Mouse (Mus musculus) liver, adult 2 months (tissue): ENCODE measurements around the gene Gm49416. TPM values are rescaled to one million over a fixed set of nuclear protein-coding genes. Genes with fewer than 3 reads are reported as not detected.

ENCODE experiments used
- DNase-seq: peaks from one replicate; pipeline ENCODE4 v3.0.0-alpha.2; 2011; ENCODE audit warnings: low read depth, low spot score; ENCODE audit errors: extremely low read depth
- H3K27ac ChIP-seq: fragments of 200-500 bp; replicated peaks from 2 replicates; pipeline ENCODE4 v1.5.1; 2012; ENCODE audit warnings: low read depth, mild to moderate bottlenecking, control low read depth, inconsistent platforms, low read length; ENCODE audit not compliant: insufficient read depth
- H3K27me3 ChIP-seq: fragments of 200-500 bp; 2 replicates; pipeline ENCODE4 v1.6.1; 2012; ENCODE audit warnings: mild to moderate bottlenecking, moderate library complexity, low read length, inconsistent platforms; ENCODE audit not compliant: control insufficient read depth, insufficient read depth
- H3K36me3 ChIP-seq: fragments of 200-500 bp; 2 replicates; pipeline ENCODE4 v1.6.1; 2012; ENCODE audit warnings: low read length, inconsistent platforms; ENCODE audit not compliant: control insufficient read depth, insufficient read depth
- H3K4me1 ChIP-seq: fragments of 200-500 bp; 2 replicates; pipeline ENCODE4 v1.6.1; 2011; ENCODE audit warnings: low read length; ENCODE audit not compliant: control insufficient read depth, insufficient read depth
- H3K4me3 ChIP-seq: fragments of 200-500 bp; 2 replicates; pipeline ENCODE4 v1.5.1; 2011; ENCODE audit warnings: low read depth, mild to moderate bottlenecking, control low read depth, low read length, moderate library complexity; ENCODE audit not compliant: insufficient read depth
- H3K79me2 ChIP-seq: fragments of 200-500 bp; 2 replicates; pipeline ENCODE4 v1.6.1; 2012; ENCODE audit warnings: inconsistent platforms, mild to moderate bottlenecking, low read length, moderate library complexity; ENCODE audit not compliant: control insufficient read depth, insufficient read depth
- H3K9ac ChIP-seq: fragments of 200-500 bp; 2 replicates; pipeline ENCODE4 v1.6.1; 2012; ENCODE audit warnings: low read depth, mild to moderate bottlenecking, control low read depth, inconsistent platforms, low read length
- CTCF ChIP-seq: fragments of 200-500 bp; IDR thresholded peaks from 2 replicates; pipeline ENCODE4 v1.5.1; 2011; ENCODE audit warnings: low read depth, low read length, control low read depth
- POLR2A ChIP-seq: fragments of 200-500 bp; IDR thresholded peaks from 2 replicates; pipeline ENCODE4 v1.6.1; 2011; ENCODE audit warnings: low read length, control low read depth; ENCODE audit not compliant: insufficient read depth; ENCODE audit errors: extremely low read depth
- WGBS: fragments of 180-500 bp; shearing (Covaris S2); methylation state at CpG from one replicate; pipeline ENCODE4 v1.1.7; 2018; 5-methylcytosine and 5-hydroxymethylcytosine counted together
- polyA plus RNA-seq: library from polyadenylated mRNA; depleted of rRNA; stranded (reverse); fragments of >200 nt; gene quantifications from 2 replicates; pipeline ENCODE4 v1.2.3, GENCODE M21; 2012
- total RNA-seq: library from RNA; depleted of rRNA; stranded (reverse); fragments of >200 nt; gene quantifications from 2 replicates; pipeline ENCODE4 v1.2.3, GENCODE M21; 2014

The Gm49416 gene
- total and polyA plus RNA-seq, 2 experiments, result not detected

GRCm38 (mm10) chr19:8871267-8872186 is 17.2 kb upstream of the Gm49416 start, which contains the start of gene Ubxn1:
Ubxn1 (plus strand) TSS chr19:8871496.
- Histone ChIP-seq H3K36me3 (peaks cover 16% of the 10 kb centered on the region), H3K9ac (peak within 1 kb of the TSS; percentile 88), H3K27ac (peak within 1 kb of the TSS; percentile 83), H3K79me2 (no peaks in the 10 kb centered on the region), H3K4me1 (peaks cover 13% of the 10 kb centered on the region; the same call in 1 of the 2 replicates), H3K4me3 (peak within 1 kb of the TSS; percentile 82), H3K27me3 (no peaks in the 10 kb centered on the region)
- WGBS, result under 1% methylated on average over 57 of the region's 59 CpGs
- TF ChIP-seq CTCF (no peak), POLR2A (peak; percentile 67; the same call in 1 of the 2 replicates)
- peak; percentile 96 for DNase-seq

GRCm38 (mm10) chr19:8872266-8872840 is 16.4 kb upstream of the Gm49416 start:
- 27% methylated on average over 10 of the region's 10 CpGs for WGBS
- no peaks in the 10 kb centered on the region for H3K27me3 ChIP-seq
- DNase-seq, result peak; percentile 86
- H3K36me3 ChIP-seq, result peaks cover 17% of the 10 kb centered on the region
- peak overlapping the region; percentile 82 for H3K4me3 ChIP-seq
- peak overlapping the region; percentile 83 for H3K27ac ChIP-seq
- peak overlapping the region; percentile 88 for H3K9ac ChIP-seq
- peaks cover 13% of the 10 kb centered on the region; the same call in 1 of the 2 replicates for H3K4me1 ChIP-seq
- TF ChIP-seq CTCF, result no peak
- no peak for TF ChIP-seq POLR2A
- H3K79me2 ChIP-seq, result no peaks in the 10 kb centered on the region

- TF ChIP-seq CTCF, result no peak
- TF ChIP-seq POLR2A, result no peak
- Histone ChIP-seq H3K27ac (no peak overlapping the region), H3K79me2 (no peaks in the 10 kb centered on the region), H3K27me3 (no peaks in the 10 kb centered on the region), H3K4me3 (no peak overlapping the region), H3K9ac (no peak overlapping the region), H3K4me1 (peaks cover 12% of the 10 kb centered on the region; the same call in 1 of the 2 replicates), H3K36me3 (peaks cover 17% of the 10 kb centered on the region)
- WGBS, result 91% methylated on average over 7 of the region's 7 CpGs
- no peak for DNase-seq
These were observed 13.7 kb upstream of the Gm49416 start for GRCm38 (mm10) chr19:8875031-8875430.

GRCm38 (mm10) chr19:8880311-8881033 is 8.3 kb upstream of the Gm49416 start, which contains the start of gene Uqcc3:
Uqcc3 (minus strand) TSS chr19:8880923.
- Histone ChIP-seq H3K79me2 (no peaks in the 10 kb centered on the region), H3K4me3 (peak within 1 kb of the TSS; percentile 85), H3K27me3 (no peaks in the 10 kb centered on the region), H3K9ac (peak within 1 kb of the TSS; percentile 90), H3K36me3 (peaks cover 3% of the 10 kb centered on the region), H3K4me1 (peaks cover 5% of the 10 kb centered on the region; the same call in 1 of the 2 replicates), H3K27ac (peak within 1 kb of the TSS; percentile 70)
- WGBS, result under 1% methylated on average over 42 of the region's 42 CpGs
- TF ChIP-seq POLR2A (peak; percentile 73; the same call in 1 of the 2 replicates), CTCF (no peak)
- peak; percentile 86 for DNase-seq

GRCm38 (mm10) chr19:8881034-8881392 is 7.7 kb upstream of the Gm49416 start:
- no peak for TF ChIP-seq CTCF
- no peak for TF ChIP-seq POLR2A
- no peak overlapping the region for H3K9ac ChIP-seq
- 4% methylated on average over 3 of the region's 3 CpGs for WGBS

More at GRCm38 (mm10) chr19:8881034-8881392, 7.7 kb upstream of the Gm49416 start:
- peaks cover 5% of the 10 kb centered on the region; the same call in 1 of the 2 replicates for H3K4me1 ChIP-seq
- no peaks in the 10 kb centered on the region for H3K79me2 ChIP-seq
- DNase-seq, result no peak
- H3K27ac ChIP-seq, result no peak overlapping the region
- peak overlapping the region; percentile 85; the same call in 1 of the 2 replicates for H3K4me3 ChIP-seq
- H3K27me3 ChIP-seq, result no peaks in the 10 kb centered on the region
- H3K36me3 ChIP-seq, result peaks cover 2% of the 10 kb centered on the region; the same call in 1 of the 2 replicates
